Mouse (Mus musculus) heart, adult 2 months (tissue): ENCODE results near the gene Fam160b1. TPM values are rescaled to one million over a fixed set of nuclear protein-coding genes. Genes with fewer than 3 reads are reported as not detected.

Experiments
- DNase-seq, 2 experiments: peaks; one replicate each; pipeline ENCODE4 v3.0.0; 2021
- H3K27ac ChIP-seq: fragments of 200-600 bp; 2 replicates; pipeline ENCODE4 v1.8.1; 2022
- H3K27me3 ChIP-seq: fragments of 200-500 bp; 2 replicates; pipeline ENCODE4 v1.6.1; 2012; ENCODE audit warnings: mild to moderate bottlenecking, low read length, inconsistent platforms, mixed read lengths; ENCODE audit not compliant: control insufficient read depth, insufficient read depth
- H3K36me3 ChIP-seq: fragments of 200-500 bp; 2 replicates; pipeline ENCODE4 v1.6.1; 2012; ENCODE audit warnings: low read length, inconsistent platforms; ENCODE audit not compliant: control insufficient read depth, insufficient read depth
- H3K4me1 ChIP-seq: fragments of 200-500 bp; 2 replicates; pipeline ENCODE4 v1.6.1; 2011; ENCODE audit warnings: low read length; ENCODE audit not compliant: control insufficient read depth, insufficient read depth
- H3K4me3 ChIP-seq: fragments of 200-600 bp; 2 replicates; pipeline ENCODE4 v1.8.1; 2022
- H3K79me2 ChIP-seq: fragments of 200-500 bp; replicated peaks from 2 replicates; pipeline ENCODE4 v1.6.1; 2012; ENCODE audit warnings: mild to moderate bottlenecking, inconsistent platforms, low read length, moderate library complexity, mixed read lengths; ENCODE audit not compliant: control insufficient read depth, insufficient read depth
- H3K9ac ChIP-seq: fragments of 200-500 bp; 2 replicates; pipeline ENCODE4 v1.6.1; 2012; ENCODE audit warnings: low read depth, mild to moderate bottlenecking, control low read depth, inconsistent platforms, low read length, mixed read lengths
- CTCF ChIP-seq: fragments of 200-600 bp; IDR thresholded peaks from 2 replicates; pipeline ENCODE4 v1.8.1; 2022; ENCODE audit warnings: antibody characterized with exemption, mild to moderate bottlenecking, moderate library complexity
- EP300 ChIP-seq: fragments of 200-500 bp; IDR thresholded peaks from 2 replicates; pipeline ENCODE4 v1.6.1; 2011; ENCODE audit warnings: low read depth, low read length, control low read depth; ENCODE audit not compliant: insufficient read depth
- POLR2A ChIP-seq: fragments of 200-500 bp; IDR thresholded peaks from 2 replicates; pipeline ENCODE4 v1.6.1; 2011; ENCODE audit warnings: mild to moderate bottlenecking, low read depth, low read length, control low read depth; ENCODE audit not compliant: insufficient read depth
- WGBS: fragments of 180-500 bp; shearing (Covaris S2); methylation state at CpG from one replicate; pipeline ENCODE4 v1.1.7; 2018; 5-methylcytosine and 5-hydroxymethylcytosine counted together
- intact Hi-C: fragments of 180-260 bp; cut with DNase I; formaldehyde crosslinking; loops from one replicate; pipeline ENCODE4 v1.15.1; 2025
- polyA plus RNA-seq: library from polyadenylated mRNA; depleted of rRNA; stranded (reverse); fragments of >200 nt; gene quantifications from 2 replicates; pipeline ENCODE4 v1.2.3, GENCODE M21; 2012; rRNA removed
- total RNA-seq, 2 experiments: library from RNA; stranded (reverse); gene quantifications; 2 replicates each; pipeline ENCODE4 v1.2.3; 2021

Gene Fam160b1
- total and polyA plus RNA-seq, 3 experiments = 6.7 to 11.1 (median 10.6) TPM

- 80% methylated on average over 6 of the region's 6 CpGs for WGBS
- Histone ChIP-seq H3K27me3 (no peaks in the 10 kb centered on the region), H3K79me2 (no peaks in the 10 kb centered on the region), H3K9ac (no peak overlapping the region), H3K36me3 (no peaks in the 10 kb centered on the region), H3K27ac (no peak overlapping the region), H3K4me3 (no peak overlapping the region), H3K4me1 (no peaks in the 10 kb centered on the region)
- no peak for TF ChIP-seq CTCF
- TF ChIP-seq POLR2A = no peak
- no peak for TF ChIP-seq EP300
- intact Hi-C loops = no loop called here
- DNase-seq = no peak
These were observed 73.5 kb downstream of the Fam160b1 start for GRCm38 (mm10) chr19:57434024-57434423.

- intact Hi-C loops = no loop called here
- H3K4me3 ChIP-seq = no peak overlapping the region
- no peaks in the 10 kb centered on the region for H3K36me3 ChIP-seq
- H3K27ac ChIP-seq = no peak overlapping the region
- 48% methylated on average over 10 of the region's 10 CpGs for WGBS
- no peaks in the 10 kb centered on the region; the same call in 1 of the 2 replicates for H3K4me1 ChIP-seq
- H3K79me2 ChIP-seq = no peaks in the 10 kb centered on the region
- no peak overlapping the region for H3K9ac ChIP-seq
- H3K27me3 ChIP-seq = no peaks in the 10 kb centered on the region
- peak in 1 of 2 experiments; percentile 13 for DNase-seq
- no peak for TF ChIP-seq POLR2A
- no peak for TF ChIP-seq EP300
- no peak for TF ChIP-seq CTCF
These were observed 76.1 kb downstream of the Fam160b1 start for GRCm38 (mm10) chr19:57436586-57437021.

GRCm38 (mm10) chr19:57437042-57437441, 76.6 kb downstream of the Fam160b1 start:
- Histone ChIP-seq H3K27ac (no peak overlapping the region), H3K27me3 (no peaks in the 10 kb centered on the region), H3K4me1 (no peaks in the 10 kb centered on the region; the same call in 1 of the 2 replicates), H3K4me3 (no peak overlapping the region), H3K79me2 (no peaks in the 10 kb centered on the region), H3K9ac (no peak overlapping the region), H3K36me3 (no peaks in the 10 kb centered on the region)
- WGBS = 78% methylated on average over 7 of the region's 7 CpGs
- no peak for DNase-seq
- intact Hi-C loops = no loop called here
- TF ChIP-seq POLR2A = no peak

Other genes with a start within 250 kb of the Fam160b1 start
- gene Ablim1, start 45.8 kb upstream of the Fam160b1 start, total RNA-seq = 100 to 1,000 TPM; 418 to 454 TPM
- 101 and 165 TPM in 2 replicates for gene Ablim1, start 45.8 kb upstream of the Fam160b1 start, polyA plus RNA-seq
- 1 to 10 TPM; 4.5 to 6.4 TPM for gene Trub1, start 92.2 kb downstream of the Fam160b1 start, total RNA-seq
- 3.0 and 4.9 TPM in 2 replicates for gene Trub1, start 92.2 kb downstream of the Fam160b1 start, polyA plus RNA-seq